ENCODE assay signal across 8 mouse cellular contexts in the genomic region with DNA sequence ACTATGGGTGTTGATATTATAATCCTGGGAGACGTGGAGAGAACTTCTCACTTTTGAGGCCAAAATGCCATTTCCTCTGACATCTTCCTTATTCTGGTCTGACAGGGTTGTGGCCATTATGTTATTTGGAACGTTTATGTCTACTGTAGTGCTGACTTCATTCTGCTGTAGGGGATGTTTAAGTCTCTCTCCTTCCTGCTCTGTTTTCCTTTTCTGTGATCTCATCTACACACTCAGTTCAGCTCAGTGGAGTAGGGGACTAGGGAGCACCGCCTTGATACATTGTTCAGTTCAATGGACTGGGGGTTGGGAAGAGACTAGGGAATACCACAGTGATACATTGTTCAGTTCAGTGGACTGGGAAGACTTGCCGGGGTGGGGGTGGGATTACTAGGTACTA. TPM values are rescaled to one million over a fixed set of nuclear protein-coding genes. Genes with fewer than 3 reads are reported as not detected.
A peak's percentile ranks its signal among the peaks of the same experiment; 100 is the strongest.
DNase-seq lines count a peak whose midpoint lies in the region; ATAC-seq and TF ChIP-seq lines count a peak whose summit lies in the region.
"Had no signal": no experiment of that assay in that cellular context is flagged by ENCODE, and none has a peak within 500 bp of the region (broad histone marks: within the 10 kb centered on the region; RNA-seq: fewer than 3 reads in every experiment).

No protein-coding gene starts in this region.

- H3K36me3 ChIP-seq in kidney, adult 2 months (ENCODE audit: control insufficient read depth, insufficient read depth, low read length), result no peaks in the 10 kb centered on the region
- H3K36me3 ChIP-seq in ES-Bruce4 (ENCODE audit: control insufficient read depth, insufficient read depth, low read length, poor library complexity, severe bottlenecking), result no peaks in the 10 kb centered on the region
- no peaks in the 10 kb centered on the region for H3K36me3 ChIP-seq in macrophage (ENCODE audit: inconsistent target)
- H3K36me3 ChIP-seq in thymus, adult 2 months (ENCODE audit: control insufficient read depth, insufficient read depth, low read length), result peaks cover 2% of the 10 kb centered on the region; the same call in 1 of the 2 replicates

- H3K27ac ChIP-seq in kidney, adult 2 months (ENCODE audit: insufficient read depth, low read depth, low read length), result peak overlapping the region; percentile 16; the same call in 1 of the 2 replicates
- peak overlapping the region; percentile 91 for H3K27ac ChIP-seq in ES-Bruce4 (ENCODE audit: insufficient read depth, low read length)
- H3K27ac ChIP-seq in bone marrow, adult 2 months (ENCODE audit: control insufficient read depth, insufficient read depth, low read depth, low read length, poor library complexity), result peak overlapping the region; percentile 63; the same call in 1 of the 2 replicates
- H3K27ac ChIP-seq in macrophage, result peak overlapping the region; percentile 40
- H3K27ac ChIP-seq in thymus, adult 2 months (ENCODE audit: control insufficient read depth, insufficient read depth, low read length), result no peak overlapping the region

- H3K9ac ChIP-seq in ES-Bruce4 (ENCODE audit: low read depth, poor library complexity, severe bottlenecking), result peak overlapping the region; percentile 52; the same call in 1 of the 2 replicates

- 43% methylated on average over 4 of the region's 4 CpGs for WGBS in kidney, adult 2 months
- WGBS in bone marrow, adult 2 months, result 16% methylated on average over 4 of the region's 4 CpGs
- 15% methylated on average over 4 of the region's 4 CpGs for WGBS in macrophage (ENCODE audit: missing documents)
- 29% methylated on average over 4 of the region's 4 CpGs for WGBS in thymus, adult 2 months

- peaks cover 13% of the 10 kb centered on the region for H3K4me1 ChIP-seq in kidney, adult 2 months (ENCODE audit: control insufficient read depth, insufficient read depth, low read length)
- no peaks in the 10 kb centered on the region for H3K4me1 ChIP-seq in ES-Bruce4 (ENCODE audit: control insufficient read depth, insufficient read depth, low read length)
- peaks cover 9% of the 10 kb centered on the region for H3K4me1 ChIP-seq in bone marrow, adult 2 months (ENCODE audit: control insufficient read depth, insufficient read depth, low read length)
- H3K4me1 ChIP-seq in thymus, adult 2 months (replicated peaks; ENCODE audit: control insufficient read depth, insufficient read depth, low read length), result peaks cover 15% of the 10 kb centered on the region

- TF ChIP-seq EP300 in ES-Bruce4 (IDR thresholded peaks at IDR 0.05; ENCODE audit: insufficient read depth, low read depth, low read length), result no peak

- no peak for TF ChIP-seq CTCF in kidney, adult 2 months (conservative IDR thresholded peaks at IDR 0.05; ENCODE audit: insufficient read depth, insufficient read length, low read depth, low read length)
- TF ChIP-seq CTCF in ES-Bruce4 (IDR thresholded peaks at IDR 0.05; ENCODE audit: low read depth, low read length), result no peak
- no peak for TF ChIP-seq CTCF in bone marrow, adult 2 months (IDR thresholded peaks at IDR 0.05; ENCODE audit: control insufficient read depth, insufficient read depth, low read length)
- TF ChIP-seq CTCF in thymus, adult 2 months (IDR thresholded peaks at IDR 0.05; ENCODE audit: borderline replicate concordance, control insufficient read depth, extremely low read depth, insufficient read depth, low read length, poor library complexity), result no peak

- H3K4me3 ChIP-seq in kidney, adult 2 months (ENCODE audit: insufficient read depth, low read depth, low read length), result no peak overlapping the region
- H3K4me3 ChIP-seq in ES-Bruce4 (ENCODE audit: low read depth, low read length) (no peak overlapping the region), macrophage (ENCODE audit: inconsistent target) (peak overlapping the region; percentile 20; the same call in 1 of the 2 replicates)
- no peak overlapping the region for H3K4me3 ChIP-seq in bone marrow, adult 2 months (replicated peaks; ENCODE audit: control insufficient read depth, low read depth, low read length)
- no peak overlapping the region for H3K4me3 ChIP-seq in thymus, adult 2 months (ENCODE audit: control insufficient read depth, insufficient read depth, low read length)

- no peaks in the 10 kb centered on the region for H3K27me3 ChIP-seq in kidney, adult 2 months (replicated peaks; ENCODE audit: control insufficient read depth, insufficient read depth, low read length)
- H3K27me3 ChIP-seq in ES-Bruce4 (ENCODE audit: control insufficient read depth, insufficient read depth, low read length, poor library complexity, severe bottlenecking), result no peaks in the 10 kb centered on the region
- no peaks in the 10 kb centered on the region for H3K27me3 ChIP-seq in thymus, adult 2 months (ENCODE audit: control insufficient read depth, insufficient read depth, low read length)

- peaks cover 100% of the 10 kb centered on the region for H3K79me2 ChIP-seq in macrophage (ENCODE audit: inconsistent target)

- H3K9me3 ChIP-seq in ES-Bruce4 (replicated peaks; ENCODE audit: control insufficient read depth, insufficient read depth, low read length, poor library complexity, severe bottlenecking), result no peaks in the 10 kb centered on the region; the same call in 1 of the 2 replicates

- no peak for TF ChIP-seq POLR2A in kidney, adult 2 months (IDR thresholded peaks at IDR 0.05; ENCODE audit: low read depth, low read length)
- TF ChIP-seq POLR2A in ES-Bruce4 (IDR thresholded peaks at IDR 0.05; ENCODE audit: insufficient read depth, low read length), result no peak
- no peak for TF ChIP-seq POLR2A in bone marrow, adult 2 months (IDR thresholded peaks at IDR 0.05; ENCODE audit: borderline replicate concordance, control insufficient read depth, low read depth, low read length)
- no peak for TF ChIP-seq POLR2A in thymus, adult 2 months (IDR thresholded peaks at IDR 0.05; ENCODE audit: control insufficient read depth, extremely low read depth, insufficient read depth, low read length, poor library complexity)

- no peak for DNase-seq in kidney, adult 2 months
- no peak for DNase-seq in kidney, postnatal 10 days
- DNase-seq in thymus, adult 2 months, result no peak
- DNase-seq: kidney, postnatal 36 days had no signal

- ATAC-seq in erythroblast, adult 5-6 weeks (replicated peaks; ENCODE audit: low FRiP score, poor library complexity, severe bottlenecking), result no peak

RNA-seq across cellular contexts. Expression of a gene that starts 7.4 kb away (rescaled TPM):
- 8.7 and 9.5 TPM in 2 replicates for polyA plus RNA-seq in kidney, adult 2 months (2012; rRNA removed)
- 42.9 and 44.2 TPM in 2 replicates for polyA plus RNA-seq in ES-Bruce4 (2011; ENCODE audit: insufficient read depth, insufficient read length, low read depth, missing spikeins)
- 19.5 and 21.2 TPM in 2 replicates for polyA plus RNA-seq in bone marrow, adult 2 months (2011; ENCODE audit: insufficient read depth, insufficient read length, low replicate concordance, missing spikeins)
- total RNA-seq in macrophage (2018; cell fraction: chromatin; rRNA removed), result 100 to 1,000 TPM in 2 of 26 experiments, 10 to 100 TPM in 24; 29.0 to 176 (median 49.5) TPM
- 10 to 100 TPM; 12.8 to 45.6 (median 16.7) TPM for total RNA-seq in macrophage (2018; cell fraction: cytosol; rRNA removed)
- 100 to 1,000 TPM in 2 of 26 experiments, 10 to 100 TPM in 24; 20.4 to 105 (median 36.0) TPM for total RNA-seq in macrophage (2018; cell fraction: nucleus; rRNA removed)
- 15.0 to 16.1 TPM (median 15.3 TPM) in 3 replicates for polyA plus RNA-seq in macrophage (2018)
- polyA plus RNA-seq in thymus, adult 2 months (2012; rRNA removed), result 79.2 and 79.5 TPM in 2 replicates
- total RNA-seq in erythroblast, adult 5-6 weeks (2015; ENCODE audit: low replicate concordance), result 21.7 and 27.5 TPM in 2 replicates
- 26.2 and 35.1 TPM in 2 replicates for total RNA-seq in erythroblast, adult 5-6 weeks (2017; ENCODE audit: low replicate concordance)
